Mouse (Mus musculus): Measurements from ENCODE around the gene Irf6.

GRCm38 (mm10) chr1:193145101-193145500, 7.8 kb upstream of the Irf6 start:
- TF ChIP-seq MEF2A (IDR thresholded peaks at IDR 0.05; ENCODE audit: extremely low read depth, insufficient replicate concordance, low read depth, low read length, poor library complexity, severe bottlenecking) = no peak
- TF ChIP-seq TAL1 (IDR thresholded peaks at IDR 0.05; ENCODE audit: low read length) = no peak
- no peak for TF ChIP-seq SMC3 (IDR thresholded peaks at IDR 0.05; ENCODE audit: low read depth, low read length)
- no peak for TF ChIP-seq POLR2A (IDR thresholded peaks at IDR 0.05; ENCODE audit: control insufficient read depth in 1 of 2, insufficient read depth in 1 of 2, low read depth in 1 of 2, low read length in 2 of 2, poor library complexity in 1 of 2)
- TF ChIP-seq BHLHE40 (IDR thresholded peaks at IDR 0.05; ENCODE audit: borderline replicate concordance, low read depth, low read length) = no peak
- no peak for TF ChIP-seq CTCF (IDR thresholded peaks at IDR 0.05 in 2 of 3, conservative IDR thresholded peaks at IDR 0.05 in 1 of 3; ENCODE audit: control insufficient read depth in 1 of 3, insufficient read depth in 1 of 3, low read depth in 2 of 3, low read length in 3 of 3, poor library complexity in 1 of 3, severe bottlenecking in 1 of 3)
